Mouse (Mus musculus) frontal cortex, postnatal 25 days (tissue): Measurements from ENCODE around the gene Col19a1.

Experiments
- DNase-seq, 2 experiments: peaks; one replicate each; pipeline ENCODE4 v3.0.0; 2022; ENCODE audit warnings: low spot score in 2 of 2

Col19a1 gene

GRCm38 (mm10) chr1:24229552-24229951 is 357.7 kb downstream of the Col19a1 start:
- no peak for DNase-seq

- DNase-seq: no peak
Measured at GRCm38 (mm10) chr1:24226941-24227711, 360.1 kb downstream of the Col19a1 start.

GRCm38 (mm10) chr1:24225825-24226526 is 361.3 kb downstream of the Col19a1 start:
- no peak for DNase-seq

GRCm38 (mm10) chr1:24222981-24223612 is 364.2 kb downstream of the Col19a1 start:
- DNase-seq: no peak

- no peak for DNase-seq
Measured at GRCm38 (mm10) chr1:24222231-24222630, 365.0 kb downstream of the Col19a1 start.

GRCm38 (mm10) chr1:24219041-24219440 is 368.2 kb downstream of the Col19a1 start:
- DNase-seq: no peak
